17 mouse cellular contexts compared by ENCODE assay signal in genomic region chr19:10291896-10292490, GRCm38 (mm10). TPM values are rescaled to one million over a fixed set of nuclear protein-coding genes. Genes with fewer than 3 reads are reported as not detected.
DNase-seq lines count a peak whose midpoint lies in the region; ATAC-seq and TF ChIP-seq lines count a peak whose summit lies in the region.
"Had no signal": no experiment of that assay in that cellular context is flagged by ENCODE, and none has a peak within 500 bp of the region (broad histone marks: within the 10 kb centered on the region; RNA-seq: fewer than 3 reads in every experiment).

No protein-coding gene starts in this region.

- no peaks in the 10 kb centered on the region for H3K27me3 ChIP-seq in limb, embryonic 10.5 days (ENCODE audit: low read depth, poor library complexity, severe bottlenecking)
- H3K27me3 ChIP-seq in forebrain, embryonic 12.5 days, result peaks cover 7% of the 10 kb centered on the region; the same call in 1 of the 2 replicates
- H3K27me3 ChIP-seq: embryonic facial prominence, embryonic 15.5 days; forebrain, embryonic 15.5 days; midbrain, embryonic 13.5 days had no signal

- H3K4me1 ChIP-seq in cortical plate, adult 2 months (ENCODE audit: control insufficient read depth, insufficient read depth, low read length), result peaks cover 53% of the 10 kb centered on the region
- peaks cover 69% of the 10 kb centered on the region for H3K4me1 ChIP-seq in limb, embryonic 10.5 days
- H3K4me1 ChIP-seq in forebrain, embryonic 12.5 days, result peaks cover 29% of the 10 kb centered on the region

- TF ChIP-seq POLR2A in cortical plate, adult 2 months (IDR thresholded peaks at IDR 0.05; ENCODE audit: extremely low read depth, insufficient read depth, low read length), result no peak

- no peak overlapping the region for H3K4me3 ChIP-seq in layer of hippocampus, adult 2 months
- H3K4me3 ChIP-seq in cortical plate, adult 2 months (ENCODE audit: insufficient read depth, low read length), result no peak overlapping the region
- no peak overlapping the region for H3K4me3 ChIP-seq in limb, embryonic 10.5 days
- no peak overlapping the region for H3K4me3 ChIP-seq in forebrain, embryonic 12.5 days (replicated peaks)
- H3K4me3 ChIP-seq: embryonic facial prominence, embryonic 15.5 days; forebrain, embryonic 15.5 days; hindbrain, embryonic 13.5 days; liver, embryonic 12.5 days; midbrain, embryonic 13.5 days had no signal

- H3K9ac ChIP-seq in forebrain, embryonic 12.5 days, result no peak overlapping the region
- H3K9ac ChIP-seq: embryonic facial prominence, embryonic 15.5 days; forebrain, embryonic 15.5 days; hindbrain, embryonic 13.5 days; liver, embryonic 12.5 days; midbrain, embryonic 13.5 days had no signal

- ATAC-seq in forebrain, embryonic 12.5 days (ENCODE audit: low FRiP score), result no peak
- ATAC-seq in megakaryocyte, adult 5-6 weeks (ENCODE audit: poor library complexity, severe bottlenecking), result no peak
- ATAC-seq: forebrain, embryonic 15.5 days; liver, embryonic 12.5 days; midbrain, embryonic 13.5 days had no signal

- H3K27ac ChIP-seq in layer of hippocampus, adult 2 months, result peak overlapping the region; percentile 96
- H3K27ac ChIP-seq in cortical plate, adult 2 months (ENCODE audit: insufficient read depth, low read length), result 0 out of 2 replicates have a peak overlapping the region, but pooled peaks have one; percentile 2
- peak overlapping the region; percentile 47 for H3K27ac ChIP-seq in limb, embryonic 10.5 days
- no peak overlapping the region for H3K27ac ChIP-seq in forebrain, embryonic 12.5 days
- H3K27ac ChIP-seq: embryonic facial prominence, embryonic 15.5 days; forebrain, embryonic 15.5 days; hindbrain, embryonic 13.5 days; liver, embryonic 12.5 days; midbrain, embryonic 13.5 days had no signal

- WGBS in limb, embryonic 10.5 days, result 53% methylated on average over 9 of the region's 9 CpGs
- 89% methylated on average over 9 of the region's 9 CpGs for WGBS in forebrain, embryonic 12.5 days

- H3K9me3 ChIP-seq in limb, embryonic 10.5 days (replicated peaks), result no peaks in the 10 kb centered on the region
- H3K9me3 ChIP-seq in forebrain, embryonic 12.5 days, result no peaks in the 10 kb centered on the region
- H3K9me3 ChIP-seq: embryonic facial prominence, embryonic 15.5 days; forebrain, embryonic 15.5 days; hindbrain, embryonic 13.5 days; liver, embryonic 12.5 days; midbrain, embryonic 13.5 days had no signal

- DNase-seq in layer of hippocampus, adult 2 months (ENCODE audit: low spot score in 2 of 2), result no peak
- no peak for DNase-seq in layer of hippocampus, adult 8-10 months (ENCODE audit: low spot score in 2 of 2)
- no peak for DNase-seq in limb, embryonic 10.5 days (ENCODE audit: low spot score)
- DNase-seq in lung, postnatal 4 days, result peak; percentile 66 to 74
- DNase-seq in frontal cortex, postnatal 25 days (ENCODE audit: low spot score in 2 of 2), result no peak
- DNase-seq: cerebellum, adult 9-11 months; embryo, embryonic 11 days; kidney, adult 2 months; right cerebral cortex, adult 18-20 months had no signal

- no peak overlapping the region for H3K4me2 ChIP-seq in forebrain, embryonic 12.5 days
- H3K4me2 ChIP-seq: embryonic facial prominence, embryonic 15.5 days; forebrain, embryonic 15.5 days; hindbrain, embryonic 13.5 days; liver, embryonic 12.5 days; midbrain, embryonic 13.5 days had no signal

- no peak for TF ChIP-seq CTCF in layer of hippocampus, adult 2 months (conservative IDR thresholded peaks at IDR 0.05)
- no peak for TF ChIP-seq CTCF in cortical plate, adult 2 months (IDR thresholded peaks at IDR 0.05; ENCODE audit: extremely low read depth, insufficient read depth, low read length)

- H3K36me3 ChIP-seq in limb, embryonic 10.5 days, result no peaks in the 10 kb centered on the region
- H3K36me3 ChIP-seq in forebrain, embryonic 12.5 days (replicated peaks), result no peaks in the 10 kb centered on the region
- H3K36me3 ChIP-seq: embryonic facial prominence, embryonic 15.5 days; forebrain, embryonic 15.5 days; hindbrain, embryonic 13.5 days; liver, embryonic 12.5 days; midbrain, embryonic 13.5 days had no signal

RNA-seq across cellular contexts. Expression of gene Dagla, which starts 12.7 kb away (rescaled TPM):
- total RNA-seq in layer of hippocampus, adult 2 months (2021), result 100 to 1,000 TPM; 130 to 131 TPM
- total RNA-seq in layer of hippocampus, adult 8-10 months (2022), result 100 to 1,000 TPM in 3 of 4 experiments, 10 to 100 TPM in 1; 94.1 to 109 (median 104) TPM
- 69.9 and 75.1 TPM in 2 replicates for polyA plus RNA-seq in cortical plate, adult 2 months (2012; rRNA removed)
- polyA plus RNA-seq in limb, embryonic 10.5 days (2016; fragmentation: Nextera tagmentation; extraction: Ambion mirVana), result 1.8 and 2.2 TPM in 2 replicates
- 3.6 TPM in 2 replicates for polyA plus RNA-seq in forebrain, embryonic 12.5 days (2016; fragmentation: Nextera tagmentation; extraction: Ambion mirVana)
- total RNA-seq in megakaryocyte, adult 5-6 weeks (2015), result not detected in 2 replicates
- not detected in 2 replicates for total RNA-seq in megakaryocyte, adult 5-6 weeks (2017)

RNA-seq across cellular contexts. Expression of gene Myrf, which starts 51.4 kb away (rescaled TPM):
- 10 to 100 TPM; 27.0 to 27.8 TPM for total RNA-seq in layer of hippocampus, adult 2 months (2021)
- total RNA-seq in layer of hippocampus, adult 8-10 months (2022), result 10 to 100 TPM; 31.6 to 37.2 (median 36.7) TPM
- polyA plus RNA-seq in cortical plate, adult 2 months (2012; rRNA removed), result 21.0 and 26.4 TPM in 2 replicates
- 6.8 and 8.4 TPM in 2 replicates for polyA plus RNA-seq in limb, embryonic 10.5 days (2016; fragmentation: Nextera tagmentation; extraction: Ambion mirVana)
- polyA plus RNA-seq in forebrain, embryonic 12.5 days (2016; fragmentation: Nextera tagmentation; extraction: Ambion mirVana), result 0.72 and 0.87 TPM in 2 replicates
- 0.22 and 0.27 TPM in 2 replicates for total RNA-seq in megakaryocyte, adult 5-6 weeks (2015)
- 0.04 TPM in 1 of 2 replicates, not detected in the other for total RNA-seq in megakaryocyte, adult 5-6 weeks (2017)

Comparison
In these comparisons a context has a peak if more than half of its experiments do, and no peak if none do; other contexts are left out.
1. DNase-seq: peak in lung, postnatal 4 days (2 of 2); none in layer of hippocampus, adult 2 months (0 of 2), layer of hippocampus, adult 8-10 months (0 of 2), limb, embryonic 10.5 days (single experiment) and frontal cortex, postnatal 25 days (0 of 2).
2. RNA of gene Dagla, which starts 12.7 kb away (total RNA-seq): 130 to 131 TPM in layer of hippocampus, adult 2 months and 94.1 to 109 TPM in layer of hippocampus, adult 8-10 months; not detected in megakaryocyte, adult 5-6 weeks; every median in the first group is over 10 times any median in the second.
3. RNA of gene Myrf, which starts 51.4 kb away (total RNA-seq): 31.6 to 37.2 TPM in layer of hippocampus, adult 8-10 months and 27.0 to 27.8 TPM in layer of hippocampus, adult 2 months; 0.04 to 0.27 TPM in megakaryocyte, adult 5-6 weeks; every median in the first group is over 10 times any median in the second.